Mouse (Mus musculus) induced T-regulatory cell, adult 2 months (primary cell): ENCODE results near the gene Tmem33.

Experiments used
- DNase-seq: peaks from one replicate; pipeline ENCODE4 v3.0.0-alpha.2; 2012; ENCODE audit warnings: low read depth

Gene Tmem33

GRCm38 (mm10) chr5:67260531-67261371 is at the start of gene Tmem33:
Tmem33 (plus strand) TSS chr5:67260565.
- peak; percentile 98 for DNase-seq

GRCm38 (mm10) chr5:67213168-67213567 is 47.2 kb upstream of the Tmem33 start:
- DNase-seq, result no peak

GRCm38 (mm10) chr5:67215121-67216030 is 45.0 kb upstream of the Tmem33 start:
- DNase-seq, result no peak

GRCm38 (mm10) chr5:67216031-67216778 is 44.2 kb upstream of the Tmem33 start:
- DNase-seq, result no peak

- DNase-seq, result no peak
Measured at GRCm38 (mm10) chr5:67216779-67217095, 43.6 kb upstream of the Tmem33 start.

GRCm38 (mm10) chr5:67221901-67222300 is 38.5 kb upstream of the Tmem33 start:
- DNase-seq, result no peak

GRCm38 (mm10) chr5:67222440-67223390 is 37.6 kb upstream of the Tmem33 start:
- DNase-seq, result no peak

- DNase-seq, result no peak
Measured at GRCm38 (mm10) chr5:67223391-67224121, 36.8 kb upstream of the Tmem33 start.

- DNase-seq, result no peak
Measured at GRCm38 (mm10) chr5:67224122-67224502, 36.3 kb upstream of the Tmem33 start.

GRCm38 (mm10) chr5:67225758-67226157 is 34.6 kb upstream of the Tmem33 start:
- no peak for DNase-seq

- no peak for DNase-seq
Measured at GRCm38 (mm10) chr5:67227261-67227660, 33.1 kb upstream of the Tmem33 start.

- DNase-seq, result no peak
Measured at GRCm38 (mm10) chr5:67227682-67228444, 32.5 kb upstream of the Tmem33 start.

- no peak for DNase-seq
Measured at GRCm38 (mm10) chr5:67234682-67235081, 25.7 kb upstream of the Tmem33 start.

GRCm38 (mm10) chr5:67235462-67235861 is 24.9 kb upstream of the Tmem33 start:
- no peak for DNase-seq

- peak; percentile 54 for DNase-seq
Measured at GRCm38 (mm10) chr5:67236601-67237000, 23.8 kb upstream of the Tmem33 start.

GRCm38 (mm10) chr5:67238303-67238702 is 22.1 kb upstream of the Tmem33 start:
- peak; percentile 70 for DNase-seq

GRCm38 (mm10) chr5:67241713-67242112 is 18.7 kb upstream of the Tmem33 start:
- no peak for DNase-seq

- DNase-seq, result no peak
Measured at GRCm38 (mm10) chr5:67243231-67243630, 17.1 kb upstream of the Tmem33 start.

GRCm38 (mm10) chr5:67252261-67252660 is 8.1 kb upstream of the Tmem33 start:
- no peak for DNase-seq

- no peak for DNase-seq
Measured at GRCm38 (mm10) chr5:67255664-67256063, 4.7 kb upstream of the Tmem33 start.
